Mouse (Mus musculus): ENCODE results near the gene Slc35a3.

- TF ChIP-seq CTCF (IDR thresholded peaks at IDR 0.05; ENCODE audit: borderline replicate concordance, extremely low read depth, insufficient read depth, insufficient read length), result no peak
- TF ChIP-seq POLR2A (IDR thresholded peaks at IDR 0.05; ENCODE audit: borderline replicate concordance, extremely low read depth, insufficient read depth, insufficient read length, poor library complexity, severe bottlenecking), result no peak
Measured at GRCm38 (mm10) chr3:116646387-116646786, 66.2 kb downstream of the Slc35a3 start.
